ENCODE assay signal across 9 mouse cellular contexts in the genomic region with DNA sequence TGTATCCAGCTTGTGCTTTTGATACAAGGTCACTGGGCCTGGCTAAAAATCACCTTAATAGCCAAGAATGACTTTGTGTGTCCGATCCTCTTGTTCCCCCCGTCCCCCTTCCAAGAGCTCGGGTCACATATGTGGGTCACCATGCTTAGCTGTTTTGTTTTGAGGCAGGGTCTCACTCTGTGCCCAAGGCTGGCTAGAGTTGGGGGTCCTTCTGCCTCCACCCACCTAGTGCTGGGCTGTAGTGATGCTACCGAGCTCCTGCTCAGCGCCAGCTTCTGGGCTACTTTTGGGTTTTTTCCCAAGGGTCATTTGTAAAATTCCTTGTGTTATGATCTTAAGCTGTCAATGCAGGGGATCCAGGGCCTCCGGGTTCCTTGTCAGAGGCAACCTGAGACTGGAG. TPM values are rescaled to one million over a fixed set of nuclear protein-coding genes. Genes with fewer than 3 reads are reported as not detected.
DNase-seq lines count a peak whose midpoint lies in the region; ATAC-seq and TF ChIP-seq lines count a peak whose summit lies in the region.
"Had no signal": no experiment of that assay in that cellular context is flagged by ENCODE, and none has a peak within 500 bp of the region (broad histone marks: within the 10 kb centered on the region; RNA-seq: fewer than 3 reads in every experiment).

No protein-coding gene starts in this region.

- peak overlapping the region; percentile 90 for H3K4me2 ChIP-seq in heart, embryonic 11.5 days
- H3K4me2 ChIP-seq in forebrain, embryonic 11.5 days (ENCODE audit: low read depth, low read length, severe bottlenecking) = no peak overlapping the region
- peak overlapping the region; percentile 85 for H3K4me2 ChIP-seq in liver, embryonic 13.5 days

- peaks cover 23% of the 10 kb centered on the region for H3K4me1 ChIP-seq in heart, embryonic 11.5 days (ENCODE audit: control insufficient read depth, insufficient read depth, low read length)
- H3K4me1 ChIP-seq in E14TG2a.4 (replicated peaks; ENCODE audit: low read depth, low read length) = peaks cover 69% of the 10 kb centered on the region
- H3K4me1 ChIP-seq in forebrain, embryonic 11.5 days (replicated peaks; ENCODE audit: control insufficient read depth, insufficient read depth, low read length) = peaks cover 16% of the 10 kb centered on the region
- H3K4me1 ChIP-seq in liver, embryonic 13.5 days (replicated peaks) = peaks cover 68% of the 10 kb centered on the region

- intact Hi-C loops in left cerebral cortex, postnatal 14 days (cut with DNase I) = no loop called here

- TF ChIP-seq CTCF in E14TG2a.4 (conservative IDR thresholded peaks at IDR 0.05; ENCODE audit: low read length) = no peak

- no peaks in the 10 kb centered on the region for H3K27me3 ChIP-seq in heart, embryonic 11.5 days (ENCODE audit: control insufficient read depth, insufficient read depth, low read length)
- H3K27me3 ChIP-seq in E14TG2a.4 (ENCODE audit: insufficient read depth, low read length) = peaks cover 16% of the 10 kb centered on the region
- H3K27me3 ChIP-seq in forebrain, embryonic 11.5 days (ENCODE audit: control insufficient read depth, insufficient read depth, low read length) = no peaks in the 10 kb centered on the region
- no peaks in the 10 kb centered on the region for H3K27me3 ChIP-seq in liver, embryonic 13.5 days

- H3K36me3 ChIP-seq in heart, embryonic 11.5 days (ENCODE audit: control insufficient read depth, insufficient read depth, low read length) = no peaks in the 10 kb centered on the region
- peaks cover 30% of the 10 kb centered on the region for H3K36me3 ChIP-seq in E14TG2a.4 (ENCODE audit: insufficient read depth, low read length)
- no peaks in the 10 kb centered on the region; the same call in 1 of the 2 replicates for H3K36me3 ChIP-seq in forebrain, embryonic 11.5 days (ENCODE audit: control insufficient read depth, insufficient read depth, low read length)
- H3K36me3 ChIP-seq in liver, embryonic 13.5 days = peaks cover 36% of the 10 kb centered on the region

- H3K9me3 ChIP-seq in heart, embryonic 11.5 days (replicated peaks; ENCODE audit: control insufficient read depth, low read length) = no peaks in the 10 kb centered on the region
- H3K9me3 ChIP-seq in E14TG2a.4 (ENCODE audit: low read length) = no peaks in the 10 kb centered on the region
- H3K9me3 ChIP-seq in forebrain, embryonic 11.5 days (ENCODE audit: control insufficient read depth, low read length) = no peaks in the 10 kb centered on the region
- H3K9me3 ChIP-seq in liver, embryonic 13.5 days (replicated peaks) = no peaks in the 10 kb centered on the region

- H3K9ac ChIP-seq in heart, embryonic 11.5 days (ENCODE audit: low read depth, low read length) = 0 out of 2 replicates have a peak overlapping the region, but pooled peaks have one; percentile 43
- H3K9ac ChIP-seq in forebrain, embryonic 11.5 days (ENCODE audit: low read length) = peak overlapping the region; percentile 16; the same call in 1 of the 2 replicates
- H3K9ac ChIP-seq in liver, embryonic 13.5 days = peak overlapping the region; percentile 100

- WGBS in heart, embryonic 11.5 days (ENCODE audit: insufficient replicate concordance) = 80% methylated on average over 6 of the region's 6 CpGs
- WGBS in forebrain, embryonic 11.5 days = 78% methylated on average over 6 of the region's 6 CpGs
- 66% methylated on average over 6 of the region's 6 CpGs for WGBS in liver, embryonic 13.5 days (ENCODE audit: insufficient replicate concordance)

- no peak for ATAC-seq in heart, embryonic 11.5 days (replicated peaks; ENCODE audit: insufficient number of reproducible peaks, low FRiP score, low TSS enrichment)
- ATAC-seq in forebrain, embryonic 11.5 days (replicated peaks; ENCODE audit: low FRiP score) = no peak
- no peak for ATAC-seq in liver, embryonic 13.5 days (ENCODE audit: low read depth)

- no peak overlapping the region for H3K27ac ChIP-seq in heart, embryonic 11.5 days (ENCODE audit: low read depth, low read length)
- H3K27ac ChIP-seq in forebrain, embryonic 11.5 days (ENCODE audit: low read depth, low read length) = peak overlapping the region; percentile 25; the same call in 1 of the 2 replicates
- H3K27ac ChIP-seq in liver, embryonic 13.5 days = peak overlapping the region; percentile 96

- no peak overlapping the region for H3K4me3 ChIP-seq in heart, embryonic 11.5 days (ENCODE audit: low read depth, low read length)
- H3K4me3 ChIP-seq in E14TG2a.4 (replicated peaks; ENCODE audit: low read length) = peak overlapping the region; percentile 53
- no peak overlapping the region for H3K4me3 ChIP-seq in forebrain, embryonic 11.5 days (ENCODE audit: low read depth, low read length)
- peak overlapping the region; percentile 100 for H3K4me3 ChIP-seq in liver, embryonic 13.5 days (replicated peaks)

- DNase-seq in heart, adult 18-20 months = no peak
- DNase-seq in forebrain, embryonic 11.5 days (ENCODE audit: low spot score) = no peak
- no peak for DNase-seq in liver, embryonic 13.5 days
- no peak for DNase-seq in embryo, embryonic 10 days (ENCODE audit: low spot score)
- DNase-seq in left cerebral cortex, postnatal 14 days (ENCODE audit: low spot score in 2 of 2) = no peak
- no peak for DNase-seq in right cerebral cortex, adult 18-20 months
- DNase-seq: thymus, postnatal 4 days had no signal

RNA-seq across cellular contexts. Expression of gene Ptpa, which starts 2.4 kb away (rescaled TPM):
- 50.3 and 63.5 TPM in 2 replicates for polyA plus RNA-seq in heart, embryonic 11.5 days (2014; fragmentation: Nextera tagmentation; extraction: Ambion mirVana)
- total RNA-seq in heart, adult 18-20 months (2021) = 10 to 100 TPM; 81.6 to 96.7 TPM
- 90.0 and 94.5 TPM in 2 replicates for polyA plus RNA-seq in forebrain, embryonic 11.5 days (2014; fragmentation: Nextera tagmentation; extraction: Ambion mirVana)
- 142 and 147 TPM in 2 replicates for polyA plus RNA-seq in liver, embryonic 13.5 days (2015; fragmentation: Nextera tagmentation; extraction: Ambion mirVana)
- 100 to 1,000 TPM; 143 to 147 TPM for total RNA-seq in left cerebral cortex, postnatal 14 days (2021)

RNA-seq across cellular contexts. Expression of gene Crat, which starts 2.6 kb away (rescaled TPM):
- polyA plus RNA-seq in heart, embryonic 11.5 days (2014; fragmentation: Nextera tagmentation; extraction: Ambion mirVana) = 61.5 and 66.0 TPM in 2 replicates
- total RNA-seq in heart, adult 18-20 months (2021) = 100 to 1,000 TPM; 507 to 509 TPM
- polyA plus RNA-seq in forebrain, embryonic 11.5 days (2014; fragmentation: Nextera tagmentation; extraction: Ambion mirVana) = 25.8 and 30.0 TPM in 2 replicates
- 20.5 and 23.9 TPM in 2 replicates for polyA plus RNA-seq in liver, embryonic 13.5 days (2015; fragmentation: Nextera tagmentation; extraction: Ambion mirVana)
- 10 to 100 TPM; 45.5 to 47.1 TPM for total RNA-seq in left cerebral cortex, postnatal 14 days (2021)

RNA-seq across cellular contexts. Expression of gene Dolpp1, which starts 26.2 kb away (rescaled TPM):
- polyA plus RNA-seq in heart, embryonic 11.5 days (2014; fragmentation: Nextera tagmentation; extraction: Ambion mirVana) = 19.5 and 21.3 TPM in 2 replicates
- 1 to 10 TPM; 6.4 to 7.8 TPM for total RNA-seq in heart, adult 18-20 months (2021)
- polyA plus RNA-seq in forebrain, embryonic 11.5 days (2014; fragmentation: Nextera tagmentation; extraction: Ambion mirVana) = 47.9 and 53.6 TPM in 2 replicates
- polyA plus RNA-seq in liver, embryonic 13.5 days (2015; fragmentation: Nextera tagmentation; extraction: Ambion mirVana) = 20.3 and 21.3 TPM in 2 replicates
- total RNA-seq in left cerebral cortex, postnatal 14 days (2021) = 10 to 100 TPM; 23.9 to 30.9 TPM

RNA-seq across cellular contexts. Expression of gene Miga2, which starts 54.2 kb away (rescaled TPM):
- polyA plus RNA-seq in heart, embryonic 11.5 days (2014; fragmentation: Nextera tagmentation; extraction: Ambion mirVana) = 22.2 and 22.9 TPM in 2 replicates
- 10 to 100 TPM; 83.0 to 85.6 TPM for total RNA-seq in heart, adult 18-20 months (2021)
- 26.3 and 26.6 TPM in 2 replicates for polyA plus RNA-seq in forebrain, embryonic 11.5 days (2014; fragmentation: Nextera tagmentation; extraction: Ambion mirVana)
- polyA plus RNA-seq in liver, embryonic 13.5 days (2015; fragmentation: Nextera tagmentation; extraction: Ambion mirVana) = 8.5 and 10.0 TPM in 2 replicates
- total RNA-seq in left cerebral cortex, postnatal 14 days (2021) = 100 to 1,000 TPM; 102 to 110 TPM

RNA-seq across cellular contexts. Expression of gene Ier5l, which starts 55.8 kb away (rescaled TPM):
- 2.4 TPM in 2 replicates for polyA plus RNA-seq in heart, embryonic 11.5 days (2014; fragmentation: Nextera tagmentation; extraction: Ambion mirVana)
- total RNA-seq in heart, adult 18-20 months (2021) = 1 to 10 TPM; 2.6 to 3.2 TPM
- 3.7 and 8.5 TPM in 2 replicates for polyA plus RNA-seq in forebrain, embryonic 11.5 days (2014; fragmentation: Nextera tagmentation; extraction: Ambion mirVana)
- polyA plus RNA-seq in liver, embryonic 13.5 days (2015; fragmentation: Nextera tagmentation; extraction: Ambion mirVana) = 0.12 and 0.13 TPM in 2 replicates
- 10 to 100 TPM; 12.7 to 15.1 TPM for total RNA-seq in left cerebral cortex, postnatal 14 days (2021)

Comparison
In these comparisons a context has a peak if more than half of its experiments do, and no peak if none do; other contexts are left out.
1. H3K4me3 ChIP-seq: peak in E14TG2a.4 (single experiment) and liver, embryonic 13.5 days (single experiment); none in heart, embryonic 11.5 days (single experiment) and forebrain, embryonic 11.5 days (single experiment).
2. H3K9ac ChIP-seq: peak in every context shown above with its lines; median percentile 100 in liver, embryonic 13.5 days; 43 in heart, embryonic 11.5 days; 16 in forebrain, embryonic 11.5 days.